Comparison of ENCODE assay signal across 8 mouse cellular contexts in genomic region chr6:38341751-38342665, GRCm38 (mm10). TPM values are rescaled to one million over a fixed set of nuclear protein-coding genes. Genes with fewer than 3 reads are reported as not detected.
DNase-seq lines count a peak whose midpoint lies in the region; ATAC-seq and TF ChIP-seq lines count a peak whose summit lies in the region.

No protein-coding gene starts in this region.

- peaks cover 25% of the 10 kb centered on the region for H3K36me3 ChIP-seq in heart, postnatal 0 days (replicated peaks; ENCODE audit: control insufficient read depth, insufficient read depth, low read length)
- peaks cover 27% of the 10 kb centered on the region for H3K36me3 ChIP-seq in spleen, adult 2 months (ENCODE audit: control insufficient read depth, insufficient read depth, low read length)
- H3K36me3 ChIP-seq in forebrain, embryonic 12.5 days (replicated peaks) = no peaks in the 10 kb centered on the region
- H3K36me3 ChIP-seq in forebrain, embryonic 15.5 days = no peaks in the 10 kb centered on the region

- H3K4me1 ChIP-seq in heart, postnatal 0 days (ENCODE audit: control insufficient read depth, insufficient read depth) = peaks cover 21% of the 10 kb centered on the region
- peaks cover 21% of the 10 kb centered on the region; the same call in 1 of the 2 replicates for H3K4me1 ChIP-seq in spleen, adult 2 months (ENCODE audit: control insufficient read depth, insufficient read depth, insufficient read length)
- H3K4me1 ChIP-seq in forebrain, embryonic 12.5 days = no peaks in the 10 kb centered on the region
- no peaks in the 10 kb centered on the region for H3K4me1 ChIP-seq in forebrain, embryonic 15.5 days

- H3K27ac ChIP-seq in heart, postnatal 0 days (ENCODE audit: low read depth) = no peak overlapping the region
- peak overlapping the region; percentile 88 for H3K27ac ChIP-seq in spleen, adult 2 months (ENCODE audit: insufficient read depth, low read length)
- no peak overlapping the region for H3K27ac ChIP-seq in forebrain, embryonic 12.5 days
- no peak overlapping the region for H3K27ac ChIP-seq in forebrain, embryonic 15.5 days (replicated peaks)

- no peak for DNase-seq in heart, postnatal 0 days (ENCODE audit: low spot score)
- DNase-seq in heart, adult 11 months = no peak
- DNase-seq in spleen, adult 2 months (ENCODE audit: low read depth in 1 of 2, low spot score in 2 of 2) = no peak
- DNase-seq in kidney, adult 11 months = no peak

- WGBS in heart, postnatal 0 days = 19% methylated on average over 11 of the region's 11 CpGs
- WGBS in spleen, adult 2 months = 18% methylated on average over 11 of the region's 11 CpGs
- WGBS in forebrain, embryonic 12.5 days = 77% methylated on average over 11 of the region's 11 CpGs
- 76% methylated on average over 11 of the region's 11 CpGs for WGBS in forebrain, embryonic 15.5 days

- ATAC-seq in heart, postnatal 0 days (ENCODE audit: insufficient read depth, low read depth) = no peak
- ATAC-seq in activated CD4-positive, CD25-positive, alpha-beta regulatory T cell, adult 4 months = peak; percentile 47
- peak; percentile 44 for ATAC-seq in granulocyte monocyte progenitor cell, adult 5-6 weeks (replicated peaks; ENCODE audit: poor library complexity, severe bottlenecking)
- ATAC-seq in forebrain, embryonic 12.5 days (ENCODE audit: low FRiP score) = no peak
- ATAC-seq in forebrain, embryonic 15.5 days (replicated peaks) = no peak

- no peak for TF ChIP-seq EP300 in heart, postnatal 0 days (IDR thresholded peaks at IDR 0.05; ENCODE audit: low read depth)

- H3K27me3 ChIP-seq in heart, postnatal 0 days (ENCODE audit: control insufficient read depth, insufficient read depth, low read length) = no peaks in the 10 kb centered on the region
- no peaks in the 10 kb centered on the region for H3K27me3 ChIP-seq in spleen, adult 2 months (ENCODE audit: control insufficient read depth, insufficient read depth, low read length)
- H3K27me3 ChIP-seq in forebrain, embryonic 12.5 days = no peaks in the 10 kb centered on the region
- no peaks in the 10 kb centered on the region for H3K27me3 ChIP-seq in forebrain, embryonic 15.5 days

- no peak for TF ChIP-seq CTCF in heart, postnatal 0 days (IDR thresholded peaks at IDR 0.05; ENCODE audit: low read depth)
- no peak for TF ChIP-seq CTCF in spleen, adult 2 months (IDR thresholded peaks at IDR 0.05; ENCODE audit: extremely low read depth, insufficient read depth, insufficient read length, insufficient replicate concordance)

- peak overlapping the region; percentile 7; the same call in 1 of the 2 replicates for H3K4me3 ChIP-seq in heart, postnatal 0 days (ENCODE audit: low read depth, low read length)
- peak overlapping the region; percentile 57 for H3K4me3 ChIP-seq in spleen, adult 2 months (ENCODE audit: extremely low read depth, insufficient read depth, insufficient read length)
- H3K4me3 ChIP-seq in forebrain, embryonic 12.5 days (replicated peaks) = no peak overlapping the region
- no peak overlapping the region for H3K4me3 ChIP-seq in forebrain, embryonic 15.5 days

- TF ChIP-seq POLR2A in spleen, adult 2 months (IDR thresholded peaks at IDR 0.05; ENCODE audit: low read depth, low read length) = no peak

- no peaks in the 10 kb centered on the region for H3K9me3 ChIP-seq in heart, postnatal 0 days (replicated peaks; ENCODE audit: control insufficient read depth, low read length)
- H3K9me3 ChIP-seq in forebrain, embryonic 12.5 days = no peaks in the 10 kb centered on the region
- no peaks in the 10 kb centered on the region for H3K9me3 ChIP-seq in forebrain, embryonic 15.5 days

- H3K4me2 ChIP-seq in heart, postnatal 0 days (ENCODE audit: low read depth, low read length) = peak overlapping the region; percentile 32; the same call in 1 of the 2 replicates
- H3K4me2 ChIP-seq in forebrain, embryonic 12.5 days = no peak overlapping the region
- no peak overlapping the region for H3K4me2 ChIP-seq in forebrain, embryonic 15.5 days (replicated peaks)

- no peak overlapping the region for H3K9ac ChIP-seq in heart, postnatal 0 days (replicated peaks; ENCODE audit: low read depth, low read length)
- no peak overlapping the region for H3K9ac ChIP-seq in forebrain, embryonic 12.5 days
- no peak overlapping the region for H3K9ac ChIP-seq in forebrain, embryonic 15.5 days (replicated peaks)

RNA-seq across cellular contexts. Expression of gene Zc3hav1, which starts 12.4 kb away (rescaled TPM):
- 19.2 and 28.9 TPM in 2 replicates for total RNA-seq in heart, postnatal 0 days (2014; rRNA removed; ENCODE audit: low replicate concordance)
- polyA plus RNA-seq in heart, postnatal 0 days (2015; fragmentation: Nextera tagmentation; extraction: Ambion mirVana) = 8.2 and 9.1 TPM in 2 replicates
- 100 to 1,000 TPM; 172 to 188 TPM for polyA plus RNA-seq in activated CD4-positive, CD25-positive, alpha-beta regulatory T cell, adult 4 months (2017; shearing (Covaris generic))
- 46.8 and 48.4 TPM in 2 replicates for total RNA-seq in granulocyte monocyte progenitor cell, adult 5-6 weeks (2014; fragmentation: Nextera tagmentation)
- 47.6 and 53.1 TPM in 2 replicates for total RNA-seq in granulocyte monocyte progenitor cell, adult 5-6 weeks (2017)
- 40.7 and 46.4 TPM in 2 replicates for polyA plus RNA-seq in spleen, adult 2 months (2012; rRNA removed)
- polyA plus RNA-seq in forebrain, embryonic 12.5 days (2016; fragmentation: Nextera tagmentation; extraction: Ambion mirVana) = 1.4 and 1.7 TPM in 2 replicates
- 0.61 and 0.89 TPM in 2 replicates for polyA plus RNA-seq in forebrain, embryonic 15.5 days (2015; fragmentation: Nextera tagmentation; extraction: Ambion mirVana)

RNA-seq across cellular contexts. Expression of gene Ttc26, which starts 39.3 kb away (rescaled TPM):
- total RNA-seq in heart, postnatal 0 days (2014; rRNA removed; ENCODE audit: low replicate concordance) = 1.5 and 2.3 TPM in 2 replicates
- polyA plus RNA-seq in heart, postnatal 0 days (2015; fragmentation: Nextera tagmentation; extraction: Ambion mirVana) = 1.00 and 1.0 TPM in 2 replicates
- polyA plus RNA-seq in activated CD4-positive, CD25-positive, alpha-beta regulatory T cell, adult 4 months (2017; shearing (Covaris generic)) = under 1 TPM in 1 of 2 experiments, not detected in 1; 0.10 TPM
- 0.79 TPM in 1 of 2 replicates, not detected in the other for total RNA-seq in granulocyte monocyte progenitor cell, adult 5-6 weeks (2014; fragmentation: Nextera tagmentation)
- 0.90 and 1.7 TPM in 2 replicates for total RNA-seq in granulocyte monocyte progenitor cell, adult 5-6 weeks (2017)
- polyA plus RNA-seq in spleen, adult 2 months (2012; rRNA removed) = 0.12 and 0.22 TPM in 2 replicates
- 12.7 TPM in 2 replicates for polyA plus RNA-seq in forebrain, embryonic 12.5 days (2016; fragmentation: Nextera tagmentation; extraction: Ambion mirVana)
- 7.7 and 8.9 TPM in 2 replicates for polyA plus RNA-seq in forebrain, embryonic 15.5 days (2015; fragmentation: Nextera tagmentation; extraction: Ambion mirVana)

RNA-seq across cellular contexts. Expression of gene Zc3hav1l, which starts 42.9 kb away (rescaled TPM):
- total RNA-seq in heart, postnatal 0 days (2014; rRNA removed; ENCODE audit: low replicate concordance) = 4.7 and 7.3 TPM in 2 replicates
- 2.2 TPM in 2 replicates for polyA plus RNA-seq in heart, postnatal 0 days (2015; fragmentation: Nextera tagmentation; extraction: Ambion mirVana)
- polyA plus RNA-seq in activated CD4-positive, CD25-positive, alpha-beta regulatory T cell, adult 4 months (2017; shearing (Covaris generic)) = under 1 TPM; 0.54 to 0.58 TPM
- total RNA-seq in granulocyte monocyte progenitor cell, adult 5-6 weeks (2014; fragmentation: Nextera tagmentation) = 19.3 and 23.8 TPM in 2 replicates
- total RNA-seq in granulocyte monocyte progenitor cell, adult 5-6 weeks (2017) = 4.1 and 5.1 TPM in 2 replicates
- polyA plus RNA-seq in spleen, adult 2 months (2012; rRNA removed) = 1.4 and 1.5 TPM in 2 replicates
- 12.6 and 17.3 TPM in 2 replicates for polyA plus RNA-seq in forebrain, embryonic 12.5 days (2016; fragmentation: Nextera tagmentation; extraction: Ambion mirVana)
- polyA plus RNA-seq in forebrain, embryonic 15.5 days (2015; fragmentation: Nextera tagmentation; extraction: Ambion mirVana) = 6.6 and 6.8 TPM in 2 replicates

Comparison
In these comparisons a context has a peak if more than half of its experiments do, and no peak if none do; other contexts are left out.
1. ATAC-seq: peak in activated CD4-positive, CD25-positive, alpha-beta regulatory T cell, adult 4 months (single experiment) and granulocyte monocyte progenitor cell, adult 5-6 weeks (single experiment); none in heart, postnatal 0 days (single experiment), forebrain, embryonic 12.5 days (single experiment) and forebrain, embryonic 15.5 days (single experiment).
2. H3K4me3 ChIP-seq: peak in heart, postnatal 0 days (single experiment) and spleen, adult 2 months (single experiment); none in forebrain, embryonic 12.5 days (single experiment) and forebrain, embryonic 15.5 days (single experiment).